Comparison of ENCODE assay signal across 19 mouse cellular contexts in the genomic region with DNA sequence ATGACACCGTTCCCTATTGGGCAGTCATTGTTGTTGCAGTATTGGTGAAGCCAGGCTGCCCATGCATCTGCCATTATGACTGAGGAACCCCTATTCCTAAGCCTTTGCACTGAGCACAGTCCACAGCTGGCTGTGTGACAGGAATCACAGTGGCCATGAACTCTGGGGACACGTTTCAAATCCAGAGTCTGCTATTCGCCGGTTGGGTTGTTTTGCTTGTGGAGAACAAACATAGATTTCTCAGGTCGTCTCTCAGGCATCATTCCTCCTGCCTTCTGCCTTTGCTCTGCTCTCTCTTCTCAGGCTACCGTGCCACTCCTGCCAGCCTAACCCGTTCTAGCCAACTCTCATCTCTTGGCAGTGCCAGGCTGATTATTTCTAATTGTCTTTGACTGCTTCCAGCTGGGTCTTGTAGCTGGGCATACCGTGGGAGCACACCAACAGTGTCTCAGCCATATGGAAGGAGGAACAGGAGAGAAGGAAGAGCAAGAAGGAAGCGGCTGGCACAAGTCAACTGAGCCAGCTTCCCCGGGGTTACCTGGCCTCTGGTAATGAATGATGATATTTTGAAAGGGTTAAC. TPM values are rescaled to one million over a fixed set of nuclear protein-coding genes. Genes with fewer than 3 reads are reported as not detected.
DNase-seq lines count a peak whose midpoint lies in the region; ATAC-seq and TF ChIP-seq lines count a peak whose summit lies in the region.
"Had no signal": no experiment of that assay in that cellular context is flagged by ENCODE, and none has a peak within 500 bp of the region (broad histone marks: within the 10 kb centered on the region; RNA-seq: fewer than 3 reads in every experiment).

No protein-coding gene starts in this region.

- TF ChIP-seq CTCF in brain, embryonic 14.5 days (IDR thresholded peaks at IDR 0.05; ENCODE audit: borderline replicate concordance, extremely low read depth, insufficient read depth, insufficient read length): no peak

- TF ChIP-seq POLR2A in brain, embryonic 14.5 days (IDR thresholded peaks at IDR 0.05; ENCODE audit: borderline replicate concordance, extremely low read depth, insufficient read depth, insufficient read length, poor library complexity, severe bottlenecking): no peak

- H3K9me3 ChIP-seq in forebrain, embryonic 14.5 days (replicated peaks; ENCODE audit: control insufficient read depth, low read length): 0 out of 2 replicates have a peak, but pooled peaks cover 3% of the 10 kb centered on the region
- no peaks in the 10 kb centered on the region; the same call in 1 of the 2 replicates for H3K9me3 ChIP-seq in forebrain, embryonic 11.5 days (ENCODE audit: control insufficient read depth, low read length)
- H3K9me3 ChIP-seq: embryonic facial prominence, embryonic 15.5 days; hindbrain, embryonic 15.5 days; neural tube, embryonic 13.5 days had no signal

- ATAC-seq in forebrain, embryonic 14.5 days: no peak
- ATAC-seq in forebrain, embryonic 11.5 days (replicated peaks; ENCODE audit: low FRiP score): no peak
- ATAC-seq: intestine, postnatal 0 days had no signal

- no peak overlapping the region for H3K4me3 ChIP-seq in forebrain, embryonic 14.5 days (ENCODE audit: low read depth, low read length)
- no peak overlapping the region for H3K4me3 ChIP-seq in forebrain, embryonic 11.5 days (ENCODE audit: low read depth, low read length)
- H3K4me3 ChIP-seq: embryonic facial prominence, embryonic 15.5 days; heart, adult 2 months; hindbrain, embryonic 15.5 days; limb, embryonic 12.5 days; neural tube, embryonic 13.5 days had no signal

- H3K4me2 ChIP-seq in forebrain, embryonic 14.5 days (ENCODE audit: low read length): no peak overlapping the region
- no peak overlapping the region for H3K4me2 ChIP-seq in forebrain, embryonic 11.5 days (ENCODE audit: low read depth, low read length, severe bottlenecking)
- H3K4me2 ChIP-seq: embryonic facial prominence, embryonic 15.5 days; hindbrain, embryonic 15.5 days; limb, embryonic 12.5 days; neural tube, embryonic 13.5 days had no signal

- H3K9ac ChIP-seq in forebrain, embryonic 14.5 days (ENCODE audit: low read length): no peak overlapping the region
- no peak overlapping the region for H3K9ac ChIP-seq in forebrain, embryonic 11.5 days (ENCODE audit: low read length)
- H3K9ac ChIP-seq: embryonic facial prominence, embryonic 15.5 days; hindbrain, embryonic 15.5 days; limb, embryonic 12.5 days; neural tube, embryonic 13.5 days had no signal

- intact Hi-C loops in left cerebral cortex, postnatal 4 days (cut with DNase I): loop anchor here (5.0 kb wide), 1 partner anchor 330 kb away; no protein-coding TSS in a partner anchor

- WGBS in forebrain, embryonic 14.5 days: 68% methylated on average over 10 of the region's 10 CpGs
- 88% methylated on average over 10 of the region's 10 CpGs for WGBS in forebrain, embryonic 11.5 days

- peak overlapping the region; percentile 17; the same call in 1 of the 2 replicates for H3K27ac ChIP-seq in forebrain, embryonic 14.5 days (ENCODE audit: low read depth, low read length)
- no peak overlapping the region for H3K27ac ChIP-seq in forebrain, embryonic 11.5 days (ENCODE audit: low read depth, low read length)
- H3K27ac ChIP-seq: embryonic facial prominence, embryonic 15.5 days; heart, adult 2 months; hindbrain, embryonic 15.5 days; limb, embryonic 12.5 days; neural tube, embryonic 13.5 days had no signal

- DNase-seq in forebrain, embryonic 14.5 days (ENCODE audit: low spot score): peak; percentile 50
- no peak for DNase-seq in forebrain, embryonic 11.5 days (ENCODE audit: low spot score)
- peak; percentile 76 for DNase-seq in left cerebral cortex, postnatal 4 days
- no peak for DNase-seq in left cerebral cortex, adult 11 months (ENCODE audit: low spot score)
- peak; percentile 71 for DNase-seq in brain, embryonic 14.5 days (ENCODE audit: low read depth)
- peak; percentile 82 to 90 for DNase-seq in cerebellum, postnatal 10 days
- no peak for DNase-seq in testis, postnatal 10 days (ENCODE audit: low spot score)
- DNase-seq: B cell, adult 2 months; embryo, embryonic 11 days; heart, adult 2 months; kidney, postnatal 14 days; lung, postnatal 14 days; thymus, adult 18-20 months had no signal

- no peaks in the 10 kb centered on the region for H3K27me3 ChIP-seq in forebrain, embryonic 14.5 days (replicated peaks; ENCODE audit: control insufficient read depth, insufficient read depth, low read length)
- no peaks in the 10 kb centered on the region; the same call in 1 of the 2 replicates for H3K27me3 ChIP-seq in forebrain, embryonic 11.5 days (ENCODE audit: control insufficient read depth, insufficient read depth, low read length)

- peaks cover 17% of the 10 kb centered on the region; the same call in 1 of the 2 replicates for H3K4me1 ChIP-seq in forebrain, embryonic 14.5 days (ENCODE audit: control insufficient read depth, insufficient read depth, low read length)
- H3K4me1 ChIP-seq in forebrain, embryonic 11.5 days (replicated peaks; ENCODE audit: control insufficient read depth, insufficient read depth, low read length): peaks cover 5% of the 10 kb centered on the region; the same call in 1 of the 2 replicates

- no peaks in the 10 kb centered on the region for H3K36me3 ChIP-seq in forebrain, embryonic 14.5 days (ENCODE audit: control insufficient read depth, insufficient read depth, low read length)
- no peaks in the 10 kb centered on the region for H3K36me3 ChIP-seq in forebrain, embryonic 11.5 days (ENCODE audit: control insufficient read depth, insufficient read depth, low read length)
- H3K36me3 ChIP-seq: embryonic facial prominence, embryonic 15.5 days; hindbrain, embryonic 15.5 days; limb, embryonic 12.5 days; neural tube, embryonic 13.5 days had no signal

RNA-seq across cellular contexts. Expression of a gene that starts 3.0 kb away (rescaled TPM):
- 10.6 and 10.7 TPM in 2 replicates for polyA plus RNA-seq in forebrain, embryonic 14.5 days (2014; fragmentation: Nextera tagmentation; extraction: Ambion mirVana)
- polyA plus RNA-seq in forebrain, embryonic 11.5 days (2014; fragmentation: Nextera tagmentation; extraction: Ambion mirVana): 17.6 and 19.1 TPM in 2 replicates
- total RNA-seq in left cerebral cortex, postnatal 4 days (2021): 10 to 100 TPM; 12.6 to 15.2 TPM
- polyA plus RNA-seq in brain, embryonic 14.5 days (2012; rRNA removed): 14.3 and 19.4 TPM in 2 replicates
- total RNA-seq: megakaryocyte-erythroid progenitor cell, adult 5-6 weeks had no signal

Comparison
In these comparisons a context has a peak if more than half of its experiments do, and no peak if none do; other contexts are left out.
1. DNase-seq: peak in forebrain, embryonic 14.5 days (single experiment), left cerebral cortex, postnatal 4 days (single experiment), brain, embryonic 14.5 days (single experiment) and cerebellum, postnatal 10 days (2 of 2); none in forebrain, embryonic 11.5 days (single experiment), left cerebral cortex, adult 11 months (single experiment) and testis, postnatal 10 days (single experiment).